Mouse (Mus musculus): Measurements from ENCODE around the gene Srrm3. TPM values are rescaled to one million over a fixed set of nuclear protein-coding genes. Genes with fewer than 3 reads are reported as not detected.

Gene Srrm3
- total RNA-seq, 2 experiments from 2014 or later, result 63.2 to 68.4 TPM

- peak; percentile 92 to 93 for DNase-seq (ENCODE audit: low spot score in 2 of 2)
Observed at GRCm38 (mm10) chr5:135903551-135904151, 97.0 kb downstream of the Srrm3 start.

- DNase-seq (ENCODE audit: low spot score in 2 of 2), result no peak
Observed at GRCm38 (mm10) chr5:135904259-135904658, 97.6 kb downstream of the Srrm3 start.

GRCm38 (mm10) chr5:135905320-135906225, 98.9 kb downstream of the Srrm3 start:
- DNase-seq (ENCODE audit: low spot score in 2 of 2), result no peak

- no peak for DNase-seq (ENCODE audit: low spot score in 2 of 2)
Observed at GRCm38 (mm10) chr5:135906846-135907245, 100.2 kb downstream of the Srrm3 start.

- DNase-seq (ENCODE audit: low spot score in 2 of 2), result no peak
Observed at GRCm38 (mm10) chr5:135907256-135907655, 100.6 kb downstream of the Srrm3 start.

GRCm38 (mm10) chr5:135908185-135908584, 101.5 kb downstream of the Srrm3 start:
- DNase-seq (ENCODE audit: low spot score in 2 of 2), result no peak

GRCm38 (mm10) chr5:135908989-135909388, 102.3 kb downstream of the Srrm3 start:
- DNase-seq (ENCODE audit: low spot score in 2 of 2), result no peak

- no peak for DNase-seq (ENCODE audit: low spot score in 2 of 2)
Observed at GRCm38 (mm10) chr5:135909646-135910045, 103.0 kb downstream of the Srrm3 start.

GRCm38 (mm10) chr5:135910813-135911212, 104.1 kb downstream of the Srrm3 start:
- no peak for DNase-seq (ENCODE audit: low spot score in 2 of 2)

- no peak for DNase-seq (ENCODE audit: low spot score in 2 of 2)
Observed at GRCm38 (mm10) chr5:135911633-135912220, 105.0 kb downstream of the Srrm3 start.

- DNase-seq (ENCODE audit: low spot score in 2 of 2), result no peak
Observed at GRCm38 (mm10) chr5:135913201-135913600, 106.5 kb downstream of the Srrm3 start.

- no peak for DNase-seq (ENCODE audit: low spot score in 2 of 2)
Observed at GRCm38 (mm10) chr5:135914156-135914555, 107.5 kb downstream of the Srrm3 start.

GRCm38 (mm10) chr5:135916051-135916565, 109.4 kb downstream of the Srrm3 start:
- no peak for DNase-seq (ENCODE audit: low spot score in 2 of 2)

GRCm38 (mm10) chr5:135916601-135917000, 109.9 kb downstream of the Srrm3 start:
- DNase-seq (ENCODE audit: low spot score in 2 of 2), result no peak

GRCm38 (mm10) chr5:135917327-135918058, 110.8 kb downstream of the Srrm3 start:
- DNase-seq (ENCODE audit: low spot score in 2 of 2), result no peak

GRCm38 (mm10) chr5:135918059-135918437, 111.4 kb downstream of the Srrm3 start:
- DNase-seq (ENCODE audit: low spot score in 2 of 2), result no peak

- no peak for DNase-seq (ENCODE audit: low spot score in 2 of 2)
Observed at GRCm38 (mm10) chr5:135918593-135918992, 111.9 kb downstream of the Srrm3 start.

GRCm38 (mm10) chr5:135919902-135920301, 113.2 kb downstream of the Srrm3 start:
- DNase-seq (ENCODE audit: low spot score in 2 of 2), result no peak

- no peak for DNase-seq (ENCODE audit: low spot score in 2 of 2)
Observed at GRCm38 (mm10) chr5:135923901-135924300, 117.2 kb downstream of the Srrm3 start.

Measured in layer of hippocampus, postnatal 14 days (tissue).